Mouse (Mus musculus): ENCODE data around the gene H2-Eb1. TPM values are rescaled to one million over a fixed set of nuclear protein-coding genes. Genes with fewer than 3 reads are reported as not detected.

H2-Eb1 gene
- total RNA-seq (2021) = 1 to 10 TPM; 1.0 to 1.3 TPM
- long read RNA-seq, experiment 1 = 0 reads
- long read RNA-seq, experiment 2 = 0 reads

DNA sequence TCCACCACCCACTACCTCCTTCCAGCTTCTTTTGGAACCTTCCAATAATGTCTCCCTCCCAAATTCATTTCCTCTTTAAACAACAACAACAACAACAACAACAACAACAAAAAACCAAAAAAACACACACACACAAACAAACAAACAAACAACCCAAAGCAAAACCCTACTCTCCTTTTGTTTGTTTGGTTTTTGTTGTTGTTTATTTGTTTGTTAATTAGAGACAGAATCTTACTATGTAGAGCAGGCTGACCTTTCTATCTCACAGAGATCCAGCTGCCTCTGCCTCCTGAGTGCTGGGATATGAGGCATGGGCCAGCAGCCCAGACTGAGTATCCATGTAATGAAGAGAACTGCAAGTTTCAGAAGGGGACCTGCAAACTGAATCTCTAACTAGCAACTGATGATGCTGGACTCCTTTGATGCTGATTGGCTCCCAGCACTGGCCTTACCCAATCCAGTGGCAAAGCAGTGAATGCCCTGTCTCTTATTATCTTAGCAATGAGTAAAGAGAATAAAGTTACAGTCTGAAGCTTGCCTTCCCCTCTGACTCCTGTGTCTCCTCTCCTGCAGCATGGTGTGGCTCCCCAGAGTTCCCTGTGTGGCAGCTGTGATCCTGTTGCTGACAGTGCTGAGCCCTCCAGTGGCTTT is at the start of gene H2-Eb1:
Gene H2-Eb1 (plus strand): TSS at position 488 of the 651 bp plus-strand sequence.
- no peak for TF ChIP-seq CTCF (conservative IDR thresholded peaks at IDR 0.05)
- no peak within 1 kb of the TSS for H3K27ac ChIP-seq
- DNase-seq (ENCODE audit: low spot score in 2 of 2) = peak; percentile 86 to 91
- no peak within 1 kb of the TSS for H3K4me3 ChIP-seq

- Histone ChIP-seq H3K4me3 (no peak overlapping the region), H3K27ac (no peak overlapping the region)
- DNase-seq (ENCODE audit: low spot score in 2 of 2) = no peak
- TF ChIP-seq CTCF (conservative IDR thresholded peaks at IDR 0.05) = no peak
Measured at GRCm38 (mm10) chr17:34256501-34256900, 49.2 kb upstream of the H2-Eb1 start.

GRCm38 (mm10) chr17:34257594-34258375 is 47.9 kb upstream of the H2-Eb1 start, which contains the start of gene H2-Ab1:
TSS of gene H2-Ab1 (plus strand) at chr17:34257689.
- no peak within 1 kb of the TSS for H3K4me3 ChIP-seq
- H3K27ac ChIP-seq = no peak within 1 kb of the TSS
- peak; percentile 70 to 89 for DNase-seq (ENCODE audit: low spot score in 2 of 2)
- TF ChIP-seq CTCF (conservative IDR thresholded peaks at IDR 0.05) = no peak

DNA sequence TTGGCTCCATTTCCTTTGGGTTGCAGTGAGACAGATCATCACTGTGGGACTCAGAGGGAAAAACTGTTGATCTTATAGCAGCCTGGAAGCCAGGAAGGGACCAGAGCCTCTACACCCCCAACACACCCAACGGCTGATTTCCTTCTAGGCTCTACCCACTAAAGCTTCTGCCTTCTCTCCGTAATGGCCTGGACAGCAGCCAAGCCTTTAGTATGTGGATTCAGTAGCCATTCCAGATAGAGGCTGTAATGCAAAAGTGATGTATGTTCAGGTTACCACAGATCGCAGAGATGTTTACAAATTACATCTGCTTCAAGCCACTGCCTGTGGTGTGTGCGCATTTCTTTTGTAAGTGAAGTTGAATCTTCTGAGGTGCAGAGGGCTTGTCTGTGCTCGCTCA is 45.1 kb upstream of the H2-Eb1 start:
- no peak for TF ChIP-seq CTCF (conservative IDR thresholded peaks at IDR 0.05)
- H3K27ac ChIP-seq = no peak overlapping the region
- H3K4me3 ChIP-seq = no peak overlapping the region
- no peak for DNase-seq (ENCODE audit: low spot score in 2 of 2)

GRCm38 (mm10) chr17:34261502-34261901 is 44.2 kb upstream of the H2-Eb1 start:
- peak; percentile 67 to 69 for DNase-seq (ENCODE audit: low spot score in 2 of 2)
- no peak overlapping the region for H3K4me3 ChIP-seq
- TF ChIP-seq CTCF (conservative IDR thresholded peaks at IDR 0.05) = no peak

DNA sequence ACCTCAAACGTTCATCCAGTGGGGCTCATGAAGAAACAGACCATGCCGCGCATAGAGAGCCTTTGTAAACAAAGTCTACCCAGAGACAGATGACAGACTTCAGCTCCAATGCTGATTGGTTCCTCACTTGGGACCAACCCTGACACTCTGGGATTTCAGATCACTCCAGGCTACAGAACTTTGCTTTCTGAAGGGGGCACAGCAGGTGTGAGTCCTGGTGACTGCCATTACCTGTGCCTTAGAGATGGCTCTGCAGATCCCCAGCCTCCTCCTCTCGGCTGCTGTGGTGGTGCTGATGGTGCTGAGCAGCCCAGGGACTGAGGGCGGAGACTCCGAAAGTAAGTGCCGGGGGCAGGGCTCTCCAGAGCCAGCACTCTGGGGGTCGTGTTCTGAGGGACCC is 42.6 kb upstream of the H2-Eb1 start:
- peak overlapping the region; percentile 56 for H3K4me3 ChIP-seq
- DNase-seq (ENCODE audit: low spot score in 2 of 2) = peak; percentile 68 to 77
- TF ChIP-seq CTCF (conservative IDR thresholded peaks at IDR 0.05) = no peak
- H3K27ac ChIP-seq = no peak overlapping the region

More at GRCm38 (mm10) chr17:34261502-34261901, 44.2 kb upstream of the H2-Eb1 start:
- H3K27ac ChIP-seq = no peak overlapping the region

DNA sequence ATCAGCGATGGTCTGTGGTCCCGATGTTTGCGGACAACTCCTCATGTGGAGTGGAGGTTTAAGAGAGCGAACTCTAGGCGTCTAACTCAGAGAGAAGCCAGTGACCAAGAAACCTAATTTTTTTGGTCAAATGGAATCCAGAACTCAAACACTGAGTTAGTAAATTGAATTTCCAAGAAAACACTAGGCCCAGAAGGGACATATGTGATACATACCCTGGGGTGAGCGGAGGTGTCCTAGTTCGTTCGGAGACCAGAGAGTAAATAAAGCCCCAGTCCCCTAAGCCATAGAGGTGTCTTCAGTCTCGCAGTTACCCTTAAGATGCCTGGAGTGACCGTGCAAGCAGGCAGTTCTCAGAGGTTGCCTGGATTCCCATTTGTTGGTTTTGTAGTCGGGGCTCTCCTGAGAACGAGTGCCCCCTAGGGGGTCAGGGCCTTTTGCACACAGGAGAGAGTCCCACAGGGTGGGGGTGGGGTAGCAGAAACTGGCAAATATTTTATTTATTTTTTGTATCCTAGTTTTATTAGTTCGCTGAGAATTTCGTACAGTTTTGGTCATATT is 41.8 kb upstream of the H2-Eb1 start:
- Histone ChIP-seq H3K4me3 (no peak overlapping the region), H3K27ac (no peak overlapping the region)
- peak; percentile 41 for TF ChIP-seq CTCF (conservative IDR thresholded peaks at IDR 0.05)
- DNase-seq (ENCODE audit: low spot score in 2 of 2) = no peak

DNA sequence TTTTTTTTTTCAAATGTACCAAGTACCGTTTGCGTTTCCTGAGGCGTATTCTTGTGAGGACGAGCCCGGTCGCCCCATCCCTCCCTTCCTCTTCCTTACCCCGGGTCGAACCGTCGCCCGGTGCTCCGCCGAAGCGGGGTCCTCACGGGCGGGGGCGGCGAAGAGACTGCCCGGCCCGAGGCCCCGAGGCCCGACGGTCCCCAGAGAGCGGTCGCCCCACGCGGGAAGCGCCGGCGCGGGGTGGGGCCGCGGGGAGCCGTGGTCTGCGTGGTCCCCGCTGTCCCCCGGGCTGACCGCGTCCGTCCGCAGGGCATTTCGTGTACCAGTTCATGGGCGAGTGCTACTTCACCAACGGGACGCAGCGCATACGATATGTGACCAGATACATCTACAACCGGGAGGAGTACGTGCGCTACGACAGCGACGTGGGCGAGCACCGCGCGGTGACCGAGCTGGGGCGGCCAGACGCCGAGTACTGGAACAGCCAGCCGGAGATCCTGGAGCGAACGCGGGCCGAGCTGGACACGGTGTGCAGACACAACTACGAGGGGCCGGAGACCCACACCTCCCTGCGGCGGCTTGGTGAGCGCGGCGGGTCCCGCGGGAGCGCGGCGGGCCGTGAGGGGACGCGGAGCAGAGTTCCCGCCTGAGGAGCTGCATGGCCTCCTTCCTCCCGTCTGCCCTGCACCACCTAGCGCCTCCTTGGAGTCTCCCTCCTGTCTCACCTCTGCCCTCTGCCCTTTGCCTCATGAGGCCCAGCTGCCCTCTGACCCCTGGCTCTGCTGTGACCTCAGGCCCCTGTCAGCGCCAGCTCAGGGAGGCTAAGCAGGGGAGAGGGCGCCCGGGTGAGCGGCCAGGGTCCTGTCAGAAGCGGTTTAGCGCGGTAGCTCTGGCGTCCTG is 41.0 kb upstream of the H2-Eb1 start:
- Histone ChIP-seq H3K4me3 (peak overlapping the region; percentile 49), H3K27ac (no peak overlapping the region)
- DNase-seq (ENCODE audit: low spot score in 2 of 2) = no peak
- TF ChIP-seq CTCF (conservative IDR thresholded peaks at IDR 0.05) = no peak

GRCm38 (mm10) chr17:34268262-34268661 is 37.4 kb upstream of the H2-Eb1 start:
- no peak for TF ChIP-seq CTCF (conservative IDR thresholded peaks at IDR 0.05)
- no peak for DNase-seq (ENCODE audit: low spot score in 2 of 2)
- no peak overlapping the region for H3K4me3 ChIP-seq
- H3K27ac ChIP-seq = no peak overlapping the region

GRCm38 (mm10) chr17:34268748-34269147 is 36.9 kb upstream of the H2-Eb1 start:
- DNase-seq (ENCODE audit: low spot score in 2 of 2) = no peak
- Histone ChIP-seq H3K4me3 (no peak overlapping the region), H3K27ac (no peak overlapping the region)
- TF ChIP-seq CTCF (conservative IDR thresholded peaks at IDR 0.05) = no peak

DNA sequence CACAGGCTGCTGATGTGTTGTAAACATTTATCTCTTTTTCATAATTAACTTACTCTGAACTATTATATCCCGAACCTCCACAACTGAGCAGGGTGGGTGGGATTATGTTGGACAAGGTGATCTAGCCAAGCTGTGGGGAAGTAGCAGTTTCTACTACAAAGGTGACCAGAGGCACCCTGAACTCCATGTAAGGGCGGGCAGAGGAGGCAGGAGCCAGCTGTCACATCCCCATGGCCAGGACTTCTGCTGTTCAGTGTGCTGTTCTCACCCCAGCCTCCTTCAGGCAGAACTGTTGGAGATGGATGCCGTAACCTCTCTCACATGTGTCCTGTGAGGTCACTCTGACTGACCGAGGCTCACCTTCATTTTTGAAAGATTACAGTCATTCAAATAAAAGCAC is 35.9 kb upstream of the H2-Eb1 start:
- no peak for TF ChIP-seq CTCF (conservative IDR thresholded peaks at IDR 0.05)
- DNase-seq (ENCODE audit: low spot score in 2 of 2) = no peak
- H3K4me3 ChIP-seq = no peak overlapping the region
- H3K27ac ChIP-seq = no peak overlapping the region

GRCm38 (mm10) chr17:34270230-34270629 is 35.4 kb upstream of the H2-Eb1 start:
- no peak overlapping the region for H3K27ac ChIP-seq
- TF ChIP-seq CTCF (conservative IDR thresholded peaks at IDR 0.05) = no peak
- DNase-seq (ENCODE audit: low spot score in 2 of 2) = no peak
- H3K4me3 ChIP-seq = no peak overlapping the region
